Mouse (Mus musculus) spleen, postnatal 10 days (tissue): Measurements from ENCODE around the gene Il18.

ENCODE experiments used
- DNase-seq, 2 experiments: peaks; one replicate each; pipeline ENCODE4 v3.0.0; 2021 to 2022; ENCODE audit warnings: low spot score in 2 of 2

The Il18 gene

DNA sequence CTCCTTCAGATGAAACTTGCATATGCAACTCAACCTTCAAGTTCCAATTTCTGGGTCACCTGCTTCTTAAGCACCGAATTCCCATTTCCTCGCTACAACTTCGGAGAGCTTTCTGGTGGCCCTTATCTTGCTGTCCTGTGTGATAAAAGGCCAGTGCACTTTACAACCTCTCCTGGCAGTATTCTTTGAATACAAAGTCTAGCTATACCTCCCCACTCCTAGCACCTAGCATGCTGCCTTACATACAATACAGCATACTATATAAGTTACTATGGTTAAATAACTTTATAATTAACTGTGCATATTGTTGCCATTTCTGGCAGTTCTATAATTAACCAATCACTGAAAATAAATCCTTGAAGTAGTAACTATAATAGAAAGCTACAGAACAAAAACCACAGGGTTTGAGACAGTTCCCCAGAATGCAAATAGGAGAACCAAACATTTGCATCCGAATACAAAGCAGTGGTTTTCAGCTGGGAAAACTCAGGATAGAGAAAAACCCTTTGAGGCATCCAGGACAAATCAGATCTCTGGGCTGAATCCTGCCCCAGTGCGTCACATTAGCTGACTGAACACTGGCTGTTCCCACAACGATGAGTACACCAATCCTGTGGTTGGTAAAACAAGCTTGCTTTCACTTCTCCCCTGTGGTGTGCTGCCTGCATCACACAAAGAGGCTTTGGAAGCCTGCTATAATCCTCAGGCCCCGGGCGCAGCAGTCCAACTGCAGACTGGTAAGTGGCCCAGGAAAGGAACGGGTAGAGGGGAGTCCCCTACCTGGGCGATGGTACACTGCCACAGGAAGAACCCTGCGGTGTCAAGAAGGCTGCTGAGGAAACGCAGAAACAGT, at the start of gene Il18:
Gene Il18 (plus strand): TSS at position 587 of the 853 bp plus-strand sequence.
- DNase-seq, result peak; percentile 16 to 50

DNA sequence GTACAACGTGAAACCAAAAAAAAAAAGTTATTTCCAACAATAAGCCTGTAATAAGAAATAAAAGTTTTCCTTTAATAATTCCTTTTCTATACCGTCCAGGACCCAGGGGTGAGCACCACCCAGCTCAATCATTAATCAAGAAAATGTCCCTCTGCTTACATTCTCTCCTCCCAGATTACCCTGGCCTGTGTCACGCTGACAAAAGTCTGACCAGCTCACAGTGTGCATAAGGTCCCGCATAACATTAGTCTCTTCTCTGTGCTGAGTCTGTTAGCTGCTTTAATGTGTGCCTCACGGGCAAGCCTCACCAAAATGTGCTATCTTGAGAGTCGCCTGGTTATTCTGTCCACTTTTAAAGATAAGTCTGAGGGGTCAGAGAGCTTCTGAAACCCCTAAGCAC, 49.2 kb upstream of the Il18 start:
- DNase-seq, result no peak

DNA sequence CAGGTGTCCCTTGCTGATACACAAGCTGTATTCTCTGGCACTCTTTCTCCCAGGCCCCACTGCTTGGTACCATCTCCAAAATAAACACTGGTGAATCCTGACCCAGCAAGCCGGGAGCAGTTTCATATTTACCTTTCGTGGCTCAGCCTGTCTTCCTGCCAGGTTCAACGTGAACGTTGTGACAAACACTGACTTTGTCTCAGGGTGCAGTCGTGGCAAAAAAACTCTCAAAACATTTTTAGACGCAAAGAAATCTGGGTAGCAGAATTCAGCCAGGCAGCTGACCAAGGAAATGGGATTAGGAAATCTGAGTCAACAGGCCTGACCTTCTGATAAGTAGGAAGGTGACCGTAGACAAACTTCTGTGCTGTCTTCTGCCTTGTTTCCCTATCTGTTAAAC, 47.1 kb upstream of the Il18 start:
- DNase-seq, result no peak

DNA sequence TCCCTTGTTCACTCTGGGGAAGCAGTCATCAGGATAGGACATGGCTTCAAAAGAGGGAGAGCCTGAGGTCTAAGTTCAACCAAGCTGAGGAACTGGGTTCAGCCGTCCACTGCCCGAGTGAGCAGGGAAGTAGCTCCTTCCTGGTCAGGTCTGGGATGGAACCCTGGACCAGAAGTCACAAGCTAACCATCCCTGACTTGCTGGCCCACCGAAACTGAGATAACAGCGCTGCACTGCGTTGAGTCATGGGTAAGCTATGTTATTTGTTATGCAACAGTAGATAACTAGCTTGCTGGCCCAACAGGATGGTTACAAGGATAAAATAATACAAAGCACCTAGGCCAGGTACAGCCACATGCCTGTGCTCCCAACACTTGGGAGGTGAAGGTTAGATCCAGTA, 39.2 kb upstream of the Il18 start:
- no peak for DNase-seq

DNA sequence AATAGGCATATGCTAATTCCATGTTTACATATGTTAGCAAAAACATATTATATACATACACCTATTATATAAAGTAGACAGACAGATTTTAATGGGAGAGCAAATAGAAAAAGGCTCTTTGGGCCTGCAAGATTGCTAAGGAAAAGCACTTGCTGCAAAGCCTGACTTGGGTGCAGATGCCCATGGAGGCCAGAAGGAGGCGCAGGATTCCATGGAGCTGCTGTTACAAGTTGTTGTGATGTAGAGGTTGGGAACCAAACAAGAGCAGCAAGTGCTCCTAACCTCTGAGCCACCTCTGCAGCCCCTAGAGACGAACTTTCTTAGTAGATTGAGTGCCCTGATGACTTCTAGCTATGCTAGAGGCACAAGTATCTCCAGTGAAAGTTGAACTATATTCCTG, 35.8 kb upstream of the Il18 start:
- peak in 1 of 2 experiments; percentile 37 for DNase-seq

DNA sequence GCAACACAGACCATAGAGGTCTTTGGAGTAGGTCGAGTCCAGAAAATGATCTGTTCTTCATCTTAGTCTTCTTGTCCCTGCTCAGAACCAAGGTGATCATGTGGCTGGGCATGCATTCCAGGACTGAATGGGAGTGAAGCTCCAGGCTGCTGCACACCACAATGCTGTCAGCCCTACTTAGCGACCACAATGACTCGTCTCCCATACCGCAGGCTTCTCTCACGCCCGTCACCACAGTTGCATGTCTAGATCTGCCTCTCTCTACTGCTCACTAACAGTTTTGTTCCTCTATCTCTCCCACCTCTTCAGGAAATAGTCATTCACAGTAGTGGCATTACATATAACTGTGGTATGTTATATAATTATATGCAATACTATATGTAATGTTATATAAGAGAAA, 33.9 kb upstream of the Il18 start:
- DNase-seq, result no peak

DNA sequence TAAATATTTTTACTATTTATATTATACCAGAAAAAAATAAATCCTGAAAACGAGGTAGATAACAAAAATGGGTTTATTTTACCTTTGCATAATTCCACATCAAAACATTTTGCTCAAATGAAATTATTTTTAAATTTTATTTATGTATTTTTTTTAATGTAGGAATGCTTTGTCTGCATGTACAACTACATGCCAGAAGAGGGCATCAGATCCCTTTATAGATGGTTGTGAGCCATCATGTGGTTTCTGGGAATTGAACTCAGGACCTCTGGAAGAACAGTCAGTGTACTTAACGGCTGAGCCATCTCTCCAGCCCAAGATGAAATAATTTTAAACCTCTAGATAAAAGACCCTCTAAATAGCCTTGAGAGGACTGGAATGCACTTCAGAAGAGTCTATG, 33.1 kb upstream of the Il18 start:
- DNase-seq, result no peak

DNA sequence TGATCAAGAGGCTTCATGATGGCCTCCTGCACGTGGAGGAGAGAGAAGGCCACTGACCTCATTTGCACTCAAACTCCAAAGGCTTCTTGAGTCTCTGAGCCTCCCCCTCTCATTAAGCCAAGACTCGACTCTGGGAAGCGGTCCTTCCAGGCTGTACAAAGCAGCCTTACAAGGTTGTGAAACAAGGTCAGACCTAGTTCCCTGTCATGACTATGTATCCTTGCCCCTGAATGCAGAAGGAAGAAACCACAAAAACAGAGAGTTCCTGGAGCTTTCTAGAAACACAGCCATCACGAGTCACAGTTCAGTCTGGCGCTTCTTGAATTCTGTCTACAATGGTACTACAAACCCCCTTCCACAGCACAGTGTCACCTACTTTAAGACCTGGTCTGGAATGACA, 32.1 kb upstream of the Il18 start:
- no peak for DNase-seq

DNA sequence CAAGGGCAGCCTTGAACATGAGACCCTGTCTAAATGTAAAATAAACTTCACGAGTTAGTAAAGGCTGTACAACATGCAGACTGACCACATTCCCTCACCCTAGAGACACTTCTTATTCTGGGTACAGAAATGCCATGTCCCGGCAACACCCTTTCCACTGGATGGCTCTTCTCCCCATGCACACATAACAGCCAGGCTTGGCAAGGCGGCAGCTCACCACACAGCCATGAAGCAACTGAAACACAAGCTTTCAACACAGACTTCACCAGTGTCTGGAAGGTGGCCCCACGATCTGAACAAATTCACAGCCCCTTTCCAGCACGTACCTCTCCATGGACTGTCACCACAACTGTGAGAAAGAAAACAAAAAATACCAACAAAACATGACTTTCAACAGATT, 29.7 kb upstream of the Il18 start:
- no peak for DNase-seq

DNA sequence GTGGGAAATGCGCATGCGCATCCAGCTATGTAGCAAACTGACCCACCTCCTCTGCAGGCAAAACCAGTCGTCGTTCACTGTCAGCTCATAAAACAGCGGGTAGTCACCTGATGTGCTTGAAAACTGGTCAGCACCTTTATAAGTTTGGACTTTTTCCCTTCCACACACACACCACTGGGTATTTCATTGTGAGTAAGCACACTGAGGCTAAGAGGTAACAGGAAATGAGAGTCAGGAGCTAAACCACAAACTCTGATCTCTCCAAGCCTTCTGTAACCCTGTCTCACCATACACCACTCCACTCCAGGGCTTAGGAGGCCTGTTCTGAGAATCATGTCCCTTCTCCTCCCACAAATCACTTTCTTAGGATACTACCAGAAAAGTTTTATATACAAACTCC, 29.0 kb upstream of the Il18 start:
- no peak for DNase-seq

DNA sequence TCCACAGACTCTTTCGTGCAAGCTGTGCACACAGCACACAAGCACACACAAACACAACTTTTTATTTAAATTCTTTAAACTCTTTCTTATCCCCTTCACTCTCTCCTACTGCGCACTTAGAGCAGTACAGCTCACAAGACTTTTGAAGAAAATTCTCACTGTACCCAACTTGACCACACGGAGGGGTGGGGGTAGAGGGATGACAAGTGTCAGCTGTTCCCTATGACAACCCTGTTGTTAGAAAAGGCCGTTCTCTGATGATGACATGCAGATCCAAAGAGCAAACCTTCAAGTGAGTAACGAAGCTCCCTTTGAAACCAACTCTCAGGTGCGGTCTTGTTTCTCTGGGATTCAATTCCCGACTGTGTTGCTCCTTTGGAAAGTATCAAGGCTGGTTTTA, 26.8 kb upstream of the Il18 start:
- DNase-seq, result peak in 1 of 2 experiments; percentile 45

DNA sequence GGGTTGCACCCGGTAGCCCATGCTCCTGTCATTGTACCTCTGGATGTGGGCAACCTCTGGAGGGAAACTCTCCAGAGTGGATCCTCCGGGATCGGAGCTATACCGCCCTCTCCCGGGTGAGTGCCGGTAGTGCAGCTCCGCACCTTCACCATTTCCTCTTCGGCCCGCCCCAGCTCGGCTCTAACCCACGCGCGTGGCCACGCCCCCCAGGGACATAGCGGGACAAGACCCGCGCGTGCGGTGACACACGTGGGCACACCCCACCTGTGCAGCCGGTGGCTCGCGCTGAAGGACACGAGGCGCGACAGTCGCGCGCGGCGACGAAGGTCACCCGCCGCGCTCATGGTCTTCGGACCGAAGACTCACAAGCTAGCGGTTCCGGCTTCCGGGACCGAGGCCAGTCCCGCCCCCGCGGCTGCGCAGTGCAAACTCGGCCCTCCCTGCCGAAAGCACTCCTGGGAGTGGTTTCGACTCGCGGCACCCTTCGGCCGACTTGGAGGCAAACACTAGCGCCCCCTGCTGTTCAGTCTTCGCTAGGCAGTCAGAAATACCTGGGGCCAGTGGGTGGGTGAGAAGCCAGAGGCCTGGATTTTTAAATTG, 26.2 kb upstream of the Il18 start, which contains the start of gene Pts:
Gene Pts (minus strand): TSS at position 432 of the 600 bp plus-strand sequence.
- DNase-seq, result peak; percentile 96 to 98

DNA sequence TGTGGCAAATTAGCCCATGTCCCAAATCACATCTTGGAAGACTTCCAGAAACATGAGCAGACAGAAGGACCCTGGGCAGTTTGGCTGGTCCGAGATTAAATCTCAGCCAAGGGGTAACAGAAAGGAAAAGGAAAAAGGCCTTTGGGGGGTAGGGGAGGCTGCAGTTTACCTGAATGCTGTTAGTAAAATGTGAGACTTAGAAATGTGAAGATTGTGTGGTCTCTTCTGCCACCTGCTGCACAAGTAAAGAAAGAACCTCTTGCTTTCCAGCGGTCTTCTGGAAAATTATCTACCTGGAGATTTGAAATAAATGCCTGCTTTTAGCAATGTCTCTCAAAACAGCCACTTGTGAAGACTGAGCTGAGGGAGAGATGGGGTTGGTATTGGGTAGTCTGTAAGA, 23.7 kb upstream of the Il18 start:
- DNase-seq, result no peak

DNA sequence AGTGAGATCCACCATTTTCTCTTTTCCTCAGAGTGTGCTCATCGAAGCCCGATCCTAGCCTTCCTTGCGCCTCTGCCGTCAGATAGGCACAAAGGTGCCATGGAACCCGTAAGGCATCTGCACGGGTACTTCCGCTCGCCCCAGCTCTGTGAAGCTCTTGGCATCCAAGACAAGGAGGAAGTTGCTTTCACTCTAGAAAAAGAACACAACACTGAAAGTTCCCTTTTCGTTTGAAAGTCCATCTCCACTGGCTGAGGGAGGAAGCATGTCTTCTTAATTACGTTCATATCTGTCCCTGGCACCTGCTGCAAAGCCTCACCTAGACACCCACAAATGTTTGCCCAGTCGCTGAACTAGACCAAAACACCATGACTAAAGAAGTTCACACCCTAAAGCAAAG, 21.3 kb upstream of the Il18 start:
- DNase-seq, result peak in 1 of 2 experiments; percentile 64

DNA sequence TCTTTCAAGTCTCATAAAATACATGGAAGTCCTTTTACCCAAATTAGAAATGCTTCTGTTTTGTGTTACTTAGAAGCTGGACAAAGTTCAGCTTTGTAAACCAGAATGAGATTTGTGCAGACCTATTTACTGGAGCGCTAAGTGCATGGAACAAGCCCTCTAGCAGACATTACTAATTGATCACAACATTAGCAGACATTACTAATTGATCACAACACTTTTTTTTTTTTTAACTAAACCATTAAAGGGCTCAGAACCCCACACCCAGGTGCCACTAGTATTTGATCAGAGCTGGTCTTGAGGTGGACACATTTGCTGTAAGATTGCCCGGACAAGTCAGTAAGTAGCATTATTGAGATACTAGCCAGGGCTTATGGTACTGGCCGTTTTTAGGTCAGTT, 20.8 kb upstream of the Il18 start:
- DNase-seq, result peak in 1 of 2 experiments; percentile 10

DNA sequence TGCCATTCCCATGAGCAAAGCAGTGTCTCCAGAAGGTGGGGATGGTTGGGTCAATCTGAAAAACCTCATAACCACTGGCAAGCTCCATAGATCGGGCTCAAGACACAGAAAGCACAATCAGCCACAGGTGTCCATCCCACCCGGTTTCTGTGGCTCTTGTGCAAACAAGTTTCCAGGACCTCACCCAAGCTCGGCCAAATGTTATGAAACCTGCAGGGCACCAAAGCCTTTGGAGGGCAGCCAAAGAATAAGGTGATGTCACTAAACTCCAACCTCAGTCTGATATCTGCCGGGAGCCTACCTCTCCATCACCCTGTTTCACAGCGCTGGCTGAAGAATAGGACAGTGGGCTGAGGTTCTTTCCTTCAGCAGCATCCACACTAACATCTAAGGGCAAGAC, 18.7 kb upstream of the Il18 start:
- DNase-seq, result peak in 1 of 2 experiments; percentile 9

DNA sequence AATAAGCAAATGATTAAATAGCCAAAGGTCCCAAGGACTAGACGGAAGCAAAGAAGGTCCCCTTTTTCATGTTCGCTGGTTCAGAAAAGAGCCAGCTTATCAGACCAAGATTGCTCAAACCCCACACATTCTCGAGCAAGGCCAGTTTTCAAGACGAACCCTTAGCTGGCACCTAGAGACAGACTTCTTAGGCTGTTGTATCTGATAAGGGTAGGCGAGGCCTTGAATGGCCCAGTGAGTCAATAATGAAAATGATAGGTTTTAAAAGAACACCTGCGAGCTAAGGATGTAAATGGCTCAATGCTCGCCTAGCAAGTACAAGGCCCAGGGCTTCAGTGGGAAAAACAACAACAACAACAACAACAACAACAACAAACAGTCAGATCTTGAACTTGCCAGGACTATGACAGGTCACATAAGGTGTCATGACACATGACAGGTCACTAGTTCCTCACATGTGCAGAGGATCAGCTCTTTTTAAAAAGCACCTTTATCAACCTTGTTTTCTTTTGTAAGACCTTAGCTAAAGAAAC, 18.0 kb upstream of the Il18 start:
- DNase-seq, result peak in 1 of 2 experiments; percentile 7

DNA sequence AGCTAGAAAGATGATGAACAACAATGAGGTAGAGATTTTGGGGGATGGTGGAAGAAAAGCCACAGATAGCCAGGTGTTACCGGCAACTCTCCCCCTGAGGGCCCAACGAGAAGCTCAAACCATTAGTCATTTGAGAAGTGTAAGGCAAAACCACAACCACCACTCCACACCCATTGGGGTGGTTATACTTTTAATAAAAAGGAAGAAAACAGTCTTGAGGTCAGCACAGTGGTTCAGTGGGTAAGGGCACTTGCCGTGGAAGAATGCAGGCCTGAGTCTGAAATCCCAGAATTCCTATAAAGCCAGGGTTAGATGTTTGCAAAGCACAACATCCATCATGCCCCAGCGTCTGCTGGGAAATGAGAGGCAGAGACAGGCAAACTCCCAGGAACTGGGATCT, 17.3 kb upstream of the Il18 start:
- peak in 1 of 2 experiments; percentile 12 for DNase-seq

DNA sequence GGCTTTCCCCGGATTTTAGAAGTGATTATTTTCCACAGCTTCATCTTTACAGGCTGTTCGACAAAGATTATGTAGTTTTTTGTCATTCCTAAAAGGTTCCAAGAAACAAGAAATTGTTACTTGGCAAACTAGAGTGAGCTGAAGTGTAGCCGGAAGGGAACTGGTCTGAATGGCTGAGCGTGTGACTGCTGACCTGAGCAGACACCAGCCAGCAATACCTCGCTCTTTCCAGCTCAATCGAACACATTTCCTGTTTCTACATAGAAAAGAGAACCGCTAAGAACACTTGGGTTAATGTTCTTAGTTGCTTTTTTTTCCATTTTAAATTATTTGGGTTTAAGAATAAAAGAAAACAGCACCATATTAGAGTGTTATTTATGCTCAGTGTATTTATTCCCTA, 14.5 kb upstream of the Il18 start:
- DNase-seq, result no peak

DNA sequence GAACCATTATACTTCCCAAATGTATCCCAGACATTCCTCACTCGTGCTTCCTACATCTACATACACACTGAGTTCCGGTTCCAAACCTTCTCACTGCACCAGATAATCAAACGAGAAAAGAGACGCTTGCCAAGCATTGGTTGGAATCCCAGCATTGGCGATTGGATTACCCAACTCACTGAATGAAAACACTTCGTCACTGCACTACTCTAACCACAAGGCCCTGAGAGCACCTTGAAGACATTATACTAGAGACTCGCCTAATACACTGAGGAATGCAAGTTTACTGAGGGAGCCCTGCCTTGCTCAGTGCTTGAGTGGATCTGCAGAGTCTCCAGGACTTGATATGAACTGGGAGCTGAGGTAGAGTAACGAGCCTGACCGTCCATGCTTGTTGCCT, 12.2 kb upstream of the Il18 start:
- DNase-seq, result no peak

DNA sequence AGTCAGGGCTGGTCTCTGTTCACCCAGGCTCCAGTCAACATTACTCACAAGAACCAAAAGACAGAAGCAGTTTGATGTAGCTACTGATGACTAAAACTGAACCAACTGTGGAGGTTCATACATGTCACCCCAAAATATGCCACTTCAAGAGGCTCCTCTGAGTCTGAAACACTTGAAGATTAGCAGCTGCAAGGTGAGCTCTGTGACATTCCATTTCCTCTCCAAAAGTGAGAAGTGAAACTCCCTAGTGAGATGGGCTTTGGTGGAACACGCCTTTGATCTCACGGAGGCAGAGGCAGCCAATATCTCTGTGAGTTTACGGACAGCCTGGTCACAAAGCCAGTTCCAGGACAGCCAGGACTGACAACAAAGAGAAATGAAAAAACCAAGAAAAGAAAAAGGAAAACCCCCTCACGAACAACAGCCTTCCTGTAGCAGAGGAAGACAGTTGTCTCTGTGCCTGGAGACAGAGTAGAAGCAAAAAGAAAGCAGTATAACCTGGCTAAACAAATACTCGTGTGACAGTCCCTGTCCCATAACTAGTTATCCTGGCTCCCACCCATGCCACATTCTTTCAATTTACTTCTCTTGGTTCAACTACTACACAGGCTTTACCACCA, 6.7 kb upstream of the Il18 start:
- DNase-seq, result peak in 1 of 2 experiments; percentile 40

DNA sequence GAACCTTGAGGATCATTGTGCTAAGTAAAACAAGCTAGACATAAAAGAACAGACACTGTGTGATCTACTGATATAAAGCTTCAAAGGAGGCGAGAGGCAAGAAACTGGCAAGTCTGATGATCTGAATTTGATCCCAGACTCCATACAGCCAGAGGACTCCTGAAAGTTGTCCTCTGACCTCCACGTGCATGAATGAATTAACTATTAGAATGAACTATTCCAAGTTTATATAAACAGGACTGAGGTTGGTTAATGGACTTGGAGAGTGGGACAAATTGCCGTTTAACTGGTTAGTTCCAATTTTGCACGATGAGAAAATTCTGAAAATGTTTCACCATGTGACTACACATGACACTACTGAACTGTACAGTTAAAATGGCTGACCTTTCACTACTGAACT, 5.7 kb upstream of the Il18 start:
- DNase-seq, result no peak

DNA sequence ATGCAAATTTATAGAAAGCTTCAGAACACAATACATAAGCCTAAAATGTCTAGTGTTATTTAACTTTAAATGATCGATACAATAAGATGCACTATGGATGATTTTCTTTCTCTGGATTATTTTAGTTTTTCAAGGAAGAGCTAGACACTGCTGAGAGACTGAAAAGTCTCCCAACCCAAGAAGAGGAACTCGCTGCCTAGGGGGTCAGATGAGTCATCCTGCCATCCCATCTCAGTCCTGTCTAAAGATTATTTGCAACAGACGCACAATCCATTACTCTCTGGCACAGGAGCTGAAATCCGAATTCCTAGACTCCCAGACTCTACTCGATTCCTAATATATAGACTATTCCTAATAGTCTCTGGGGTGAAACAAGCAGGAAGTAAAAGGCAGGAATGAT, 2.4 kb upstream of the Il18 start:
- DNase-seq, result no peak
